Mouse (Mus musculus) hindbrain, postnatal 0 days (tissue): ENCODE measurements around the gene Gm19402. TPM values are rescaled to one million over a fixed set of nuclear protein-coding genes. Genes with fewer than 3 reads are reported as not detected.

Experiments
- ATAC-seq: fragments of 200-750 bp; cut with Nextera tagmentation; 2 replicates; pipeline ENCODE4 v1.8.0; 2017; ENCODE audit warnings: mild to moderate bottlenecking, moderate TSS enrichment, moderate library complexity
- DNase-seq: peaks from one replicate; pipeline ENCODE4 v3.0.0-alpha.2; 2015; ENCODE audit warnings: low spot score
- H3K27ac ChIP-seq: fragments of 300-500 bp; sonication (generic); 2 replicates; pipeline ENCODE4 v1.5.1; 2014; ENCODE audit warnings: mild to moderate bottlenecking
- H3K27me3 ChIP-seq: fragments of 300-500 bp; sonication (generic); 2 replicates; pipeline ENCODE4 v1.6.1; 2014; ENCODE audit warnings: low read length, mixed read lengths; ENCODE audit not compliant: insufficient read depth
- H3K36me3 ChIP-seq: fragments of 300-500 bp; sonication (generic); 2 replicates; pipeline ENCODE4 v1.6.1; 2014; ENCODE audit warnings: low read length, mixed read lengths; ENCODE audit not compliant: insufficient read depth
- H3K4me1 ChIP-seq: fragments of 300-500 bp; sonication (generic); 2 replicates; pipeline ENCODE4 v1.6.1; 2014; ENCODE audit warnings: antibody characterized with exemption, low read length, mixed read lengths; ENCODE audit not compliant: insufficient read depth
- H3K4me2 ChIP-seq: fragments of 300-500 bp; sonication (generic); 2 replicates; pipeline ENCODE4 v1.6.1; 2014; ENCODE audit warnings: low read depth, mild to moderate bottlenecking, low read length, moderate library complexity, mixed read lengths
- H3K4me3 ChIP-seq: fragments of 300-500 bp; sonication (generic); 2 replicates; pipeline ENCODE4 v1.5.1; 2014; ENCODE audit warnings: low read length
- H3K9ac ChIP-seq: fragments of 300-500 bp; sonication (generic); replicated peaks from 2 replicates; pipeline ENCODE4 v1.6.1; 2014; ENCODE audit warnings: mild to moderate bottlenecking, low read length, moderate library complexity, mixed read lengths
- H3K9me3 ChIP-seq: fragments of 300-500 bp; sonication (generic); 2 replicates; pipeline ENCODE4 v1.6.1; 2016; ENCODE audit warnings: low read length, mixed read lengths
- CTCF ChIP-seq: IDR thresholded peaks from 2 replicates; pipeline ENCODE4 v1.5.1; 2016; ENCODE audit warnings: antibody characterized with exemption, control low read depth, low read depth
- WGBS: fragments of 180-500 bp; shearing (Covaris S2); extraction: QIAGEN DNeasy Blood & Tissue Kit; methylation state at CpG from one replicate; pipeline ENCODE4 v1.1.7; 2014; 5-methylcytosine and 5-hydroxymethylcytosine counted together
- microRNA counts: library from miRNA; unstranded; fragments of <30 nt; microRNA quantifications from one replicate; lab custom pipeline; 2015
- microRNA-seq, 2 experiments: library from miRNA; unstranded; fragments of <30 nt; microRNA quantifications; one replicate each; pipeline ENCODE4; 2016
- polyA plus RNA-seq: library from polyadenylated mRNA; unstranded; fragments of >200 nt; fragmentation: Nextera tagmentation; extraction: Ambion mirVana; gene quantifications from 2 replicates; pipeline ENCODE4 v1.2.1, GENCODE M21; 2015
- total RNA-seq: library from RNA; depleted of rRNA; stranded (reverse); fragments of >200 nt; gene quantifications from 2 replicates; pipeline ENCODE4 v1.2.3, GENCODE M21; 2014; rRNA removed

Gm19402 gene
- total and polyA plus RNA-seq, 2 experiments from 2014 or later = not detected

DNA sequence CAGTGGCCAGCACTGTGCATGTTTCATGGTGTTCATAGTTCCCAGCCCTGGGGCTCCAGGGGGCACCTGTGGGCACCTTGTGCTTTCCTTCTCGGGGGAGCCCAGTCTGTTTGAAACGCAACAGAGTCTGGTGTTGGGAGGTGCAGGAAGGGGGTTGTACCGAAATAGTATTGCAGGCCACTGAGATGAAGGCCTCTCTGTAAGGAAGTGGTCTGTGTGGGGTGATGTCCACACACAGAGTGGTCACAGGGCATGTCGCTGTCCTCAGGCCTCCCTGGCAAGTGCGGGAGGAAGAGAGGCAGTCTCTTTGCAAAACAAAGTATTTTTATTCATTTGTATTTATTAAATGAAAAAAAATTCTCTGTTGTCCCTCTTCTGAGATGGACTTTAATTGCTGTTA lies 45.0 kb downstream of the Gm19402 start:
- Histone ChIP-seq H3K27ac (no peak overlapping the region), H3K9me3 (no peaks in the 10 kb centered on the region), H3K4me1 (0 out of 2 replicates have a peak, but pooled peaks cover 7% of the 10 kb centered on the region), H3K36me3 (peaks cover 43% of the 10 kb centered on the region), H3K27me3 (no peaks in the 10 kb centered on the region), H3K9ac (no peak overlapping the region), H3K4me2 (no peak overlapping the region), H3K4me3 (no peak overlapping the region)
- WGBS = 90% methylated on average over 5 of the region's 5 CpGs
- TF ChIP-seq CTCF = no peak
- ATAC-seq (no peak), DNase-seq (no peak)

GRCm38 (mm10) chr10:77643160-77643559 lies 47.4 kb downstream of the Gm19402 start:
- ATAC-seq = no peak
- Histone ChIP-seq H3K4me2 (no peak overlapping the region), H3K4me3 (no peak overlapping the region), H3K27me3 (no peaks in the 10 kb centered on the region), H3K36me3 (peaks cover 43% of the 10 kb centered on the region), H3K27ac (no peak overlapping the region), H3K9ac (no peak overlapping the region), H3K9me3 (no peaks in the 10 kb centered on the region), H3K4me1 (no peaks in the 10 kb centered on the region)
- DNase-seq = no peak
- no peak for TF ChIP-seq CTCF
- WGBS = 65% methylated on average over 7 of the region's 7 CpGs

MicroRNAs encoded within 50 kb of the gene (microRNA counts, 519-probe panel; counts per million panel counts)
- microRNA mmu-miR-1930 (lab: Ali Mortazavi, UCI) = not detected

Small RNAs within 50 kb of the gene (microRNA-seq; reads per million reads assigned to microRNA genes)
- 14.3 to 19.7 reads per million in 2 experiments for gene Mir1930

Other genes with a start within 250 kb of the Gm19402 start
- 43.5 and 56.2 TPM in 2 replicates for gene Fam207a, start 175.0 kb downstream of the Gm19402 start, total RNA-seq
- gene Fam207a, start 175.0 kb downstream of the Gm19402 start, polyA plus RNA-seq = 31.8 and 35.9 TPM in 2 replicates
- 0.68 and 1.9 TPM in 2 replicates for gene Itgb2, start 160.5 kb downstream of the Gm19402 start, total RNA-seq
- gene Itgb2, start 160.5 kb downstream of the Gm19402 start, polyA plus RNA-seq = 0.87 and 1.0 TPM in 2 replicates
- gene Pttg1ip, start 109.0 kb downstream of the Gm19402 start, total RNA-seq = 85.9 and 94.0 TPM in 2 replicates
- 87.3 and 87.5 TPM in 2 replicates for gene Pttg1ip, start 109.0 kb downstream of the Gm19402 start, polyA plus RNA-seq
- 217 and 218 TPM in 2 replicates for gene Sumo3, start 84.7 kb downstream of the Gm19402 start, total RNA-seq
- gene Sumo3, start 84.7 kb downstream of the Gm19402 start, polyA plus RNA-seq = 330 and 348 TPM in 2 replicates
- gene Gm49325, start 84.6 kb downstream of the Gm19402 start, total RNA-seq = 4.0 TPM in 1 of 2 replicates, not detected in the other
- 11.1 and 12.8 TPM in 2 replicates for gene Gm49325, start 84.6 kb downstream of the Gm19402 start, polyA plus RNA-seq
- gene Ube2g2, start 68.5 kb downstream of the Gm19402 start, total RNA-seq = 45.1 and 48.3 TPM in 2 replicates
- gene Ube2g2, start 68.5 kb downstream of the Gm19402 start, polyA plus RNA-seq = 65.8 and 73.8 TPM in 2 replicates
- 0.42 and 4.4 TPM in 2 replicates for gene Tspear, start 4.2 kb downstream of the Gm19402 start, total RNA-seq
- 0.93 and 1.3 TPM in 2 replicates for gene Tspear, start 4.2 kb downstream of the Gm19402 start, polyA plus RNA-seq
- gene Gm9508, start 6.5 kb upstream of the Gm19402 start, total RNA-seq = not detected in 2 replicates
- not detected in 2 replicates for gene Gm9508, start 6.5 kb upstream of the Gm19402 start, polyA plus RNA-seq
- not detected in 2 replicates for gene Gm10272, start 15.9 kb upstream of the Gm19402 start, total RNA-seq
- not detected in 2 replicates for gene Gm10272, start 15.9 kb upstream of the Gm19402 start, polyA plus RNA-seq
- gene Gm10024, start 20.7 kb upstream of the Gm19402 start, total RNA-seq = not detected in 2 replicates
- gene Gm10024, start 20.7 kb upstream of the Gm19402 start, polyA plus RNA-seq = not detected in 2 replicates
- gene Gm10142, start 25.1 kb upstream of the Gm19402 start, total RNA-seq = not detected in 2 replicates
- not detected in 2 replicates for gene Gm10142, start 25.1 kb upstream of the Gm19402 start, polyA plus RNA-seq
- gene Krtap12-1, start 29.8 kb upstream of the Gm19402 start, total RNA-seq = not detected in 2 replicates
- gene Krtap12-1, start 29.8 kb upstream of the Gm19402 start, polyA plus RNA-seq = not detected in 2 replicates
- not detected in 2 replicates for gene Gm10100, start 35.7 kb upstream of the Gm19402 start, total RNA-seq
- gene Gm10100, start 35.7 kb upstream of the Gm19402 start, polyA plus RNA-seq = not detected in 2 replicates
- not detected in 2 replicates for gene Gm18596, start 51.9 kb upstream of the Gm19402 start, total RNA-seq
- not detected in 2 replicates for gene Gm18596, start 51.9 kb upstream of the Gm19402 start, polyA plus RNA-seq
- not detected in 2 replicates for gene Gm9736, start 60.6 kb upstream of the Gm19402 start, total RNA-seq
- gene Gm9736, start 60.6 kb upstream of the Gm19402 start, polyA plus RNA-seq = not detected in 2 replicates
- gene Gm3233, start 68.9 kb upstream of the Gm19402 start, total RNA-seq = not detected in 2 replicates
- gene Gm3233, start 68.9 kb upstream of the Gm19402 start, polyA plus RNA-seq = not detected in 2 replicates
- gene Gm3238, start 80.6 kb upstream of the Gm19402 start, total RNA-seq = not detected in 2 replicates
- gene Gm3238, start 80.6 kb upstream of the Gm19402 start, polyA plus RNA-seq = not detected in 2 replicates
- not detected in 2 replicates for gene Gm7138, start 86.2 kb upstream of the Gm19402 start, total RNA-seq
- gene Gm7138, start 86.2 kb upstream of the Gm19402 start, polyA plus RNA-seq = not detected in 2 replicates
- gene Gm3250, start 91.8 kb upstream of the Gm19402 start, total RNA-seq = not detected in 2 replicates
- not detected in 2 replicates for gene Gm3250, start 91.8 kb upstream of the Gm19402 start, polyA plus RNA-seq
- gene Gm7137, start 97.4 kb upstream of the Gm19402 start, total RNA-seq = not detected in 2 replicates
- not detected in 2 replicates for gene Gm7137, start 97.4 kb upstream of the Gm19402 start, polyA plus RNA-seq
- not detected in 2 replicates for gene Gm9639, start 104.3 kb upstream of the Gm19402 start, total RNA-seq
- not detected in 2 replicates for gene Gm9639, start 104.3 kb upstream of the Gm19402 start, polyA plus RNA-seq
- gene Gm19668, start 108.4 kb upstream of the Gm19402 start, total RNA-seq = not detected in 2 replicates
- not detected in 2 replicates for gene Gm19668, start 108.4 kb upstream of the Gm19402 start, polyA plus RNA-seq
- not detected in 2 replicates for gene Gm9507, start 121.1 kb upstream of the Gm19402 start, total RNA-seq
- gene Gm9507, start 121.1 kb upstream of the Gm19402 start, polyA plus RNA-seq = not detected in 2 replicates
- gene Gm2696, start 123.9 kb upstream of the Gm19402 start, total RNA-seq = not detected in 2 replicates
- gene Gm2696, start 123.9 kb upstream of the Gm19402 start, polyA plus RNA-seq = not detected in 2 replicates
- gene Krtap10-4, start 136.3 kb upstream of the Gm19402 start, total RNA-seq = not detected in 2 replicates
- gene Krtap10-4, start 136.3 kb upstream of the Gm19402 start, polyA plus RNA-seq = not detected in 2 replicates
- gene Krtap10-10, start 145.2 kb upstream of the Gm19402 start, total RNA-seq = not detected in 2 replicates
- gene Krtap10-10, start 145.2 kb upstream of the Gm19402 start, polyA plus RNA-seq = not detected in 2 replicates
- not detected in 2 replicates for gene Gm36176, start 156.0 kb upstream of the Gm19402 start, total RNA-seq
- not detected in 2 replicates for gene Gm36176, start 156.0 kb upstream of the Gm19402 start, polyA plus RNA-seq
- not detected in 2 replicates for gene Gm10318, start 162.1 kb upstream of the Gm19402 start, total RNA-seq
- gene Gm10318, start 162.1 kb upstream of the Gm19402 start, polyA plus RNA-seq = not detected in 2 replicates
- not detected in 2 replicates for gene Gm3285, start 171.2 kb upstream of the Gm19402 start, total RNA-seq
- not detected in 2 replicates for gene Gm3285, start 171.2 kb upstream of the Gm19402 start, polyA plus RNA-seq
- gene Lrrc3, start 211.8 kb upstream of the Gm19402 start, total RNA-seq = 27.8 and 31.4 TPM in 2 replicates
- gene Lrrc3, start 211.8 kb upstream of the Gm19402 start, polyA plus RNA-seq = 22.1 and 24.3 TPM in 2 replicates